ENCODE assay signal across 20 mouse cellular contexts in genomic region chr2:119379455-119379854, GRCm38 (mm10). TPM values are rescaled to one million over a fixed set of nuclear protein-coding genes. Genes with fewer than 3 reads are reported as not detected.
"Had no signal": no experiment of that assay in that cellular context is flagged by ENCODE, and none has a peak within 500 bp of the region (broad histone marks: within the 10 kb centered on the region; RNA-seq: fewer than 3 reads in every experiment).

No protein-coding gene starts in this region.

- H3K9me3 ChIP-seq: midbrain, embryonic 10.5 days; midbrain, embryonic 12.5 days; neural tube, embryonic 13.5 days; neural tube, embryonic 15.5 days had no signal

- H3K4me3 ChIP-seq: midbrain, embryonic 10.5 days; midbrain, embryonic 12.5 days; myocyte; neural tube, embryonic 13.5 days; neural tube, embryonic 15.5 days had no signal

- ATAC-seq: midbrain, embryonic 16.5 days had no signal

- DNase-seq: lung, adult 18-20 months; lung, embryonic 14.5 days; lung, postnatal 10 days; lung, postnatal 4 days; midbrain, embryonic 14.5 days; retina, postnatal 1 day; right cerebral cortex, adult 18-20 months; right cerebral cortex, postnatal 25 days; right cerebral cortex, postnatal 4 days; spleen, adult 18-20 months; thymus, adult 18-20 months; thymus, postnatal 25 days; thymus, postnatal 4 days had no signal

- H3K27ac ChIP-seq: midbrain, embryonic 10.5 days; midbrain, embryonic 12.5 days; neural tube, embryonic 13.5 days; neural tube, embryonic 15.5 days had no signal

- H3K27me3 ChIP-seq: midbrain, embryonic 12.5 days; neural tube, embryonic 13.5 days; neural tube, embryonic 15.5 days had no signal

- H3K4me1 ChIP-seq: midbrain, embryonic 10.5 days; midbrain, embryonic 12.5 days; neural tube, embryonic 13.5 days; neural tube, embryonic 15.5 days had no signal

RNA-seq across cellular contexts. Expression of gene Chac1, which starts 28.4 kb away (rescaled TPM):
- total RNA-seq: megakaryocyte-erythroid progenitor cell, adult 5-6 weeks had no signal

RNA-seq across cellular contexts. Expression of gene Dll4, which starts 53.9 kb away (rescaled TPM):
- total RNA-seq: megakaryocyte-erythroid progenitor cell, adult 5-6 weeks had no signal
- polyA plus RNA-seq: myocyte had no signal
